34 mouse cellular contexts compared by ENCODE assay signal in the genomic region with DNA sequence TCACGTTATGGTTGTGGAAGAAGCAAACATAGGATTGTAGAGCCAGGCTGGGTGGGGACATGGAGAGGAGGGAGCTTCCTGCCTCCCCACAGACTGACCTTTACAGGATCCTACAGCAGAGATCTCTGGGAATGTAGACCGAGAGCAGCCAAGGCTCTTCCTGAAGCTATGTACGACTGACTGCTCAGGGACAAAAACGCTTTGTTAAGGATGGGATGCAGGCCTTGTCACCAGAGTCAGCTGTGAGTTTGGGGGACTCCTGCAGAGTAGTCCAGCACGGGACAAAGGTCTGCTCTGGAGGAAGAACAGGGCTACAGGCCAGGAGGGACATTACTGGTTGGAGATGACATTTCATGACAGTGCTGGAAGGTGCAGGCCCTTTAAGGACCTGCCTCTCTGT. TPM values are rescaled to one million over a fixed set of nuclear protein-coding genes. Genes with fewer than 3 reads are reported as not detected.
DNase-seq lines count a peak whose midpoint lies in the region; ATAC-seq and TF ChIP-seq lines count a peak whose summit lies in the region.
"Had no signal": no experiment of that assay in that cellular context is flagged by ENCODE, and none has a peak within 500 bp of the region (broad histone marks: within the 10 kb centered on the region; RNA-seq: fewer than 3 reads in every experiment).

No protein-coding gene starts in this region.

- no peak for TF ChIP-seq CTCF in heart, postnatal 0 days (IDR thresholded peaks at IDR 0.05; ENCODE audit: low read depth)
- no peak for TF ChIP-seq CTCF in layer of hippocampus, adult 2 months (conservative IDR thresholded peaks at IDR 0.05)

- H3K27me3 ChIP-seq in heart, postnatal 0 days (ENCODE audit: control insufficient read depth, insufficient read depth, low read length): no peaks in the 10 kb centered on the region
- H3K27me3 ChIP-seq: embryonic facial prominence, embryonic 15.5 days; midbrain, embryonic 15.5 days had no signal

- H3K4me1 ChIP-seq in heart, postnatal 0 days (ENCODE audit: control insufficient read depth, insufficient read depth): peaks cover 6% of the 10 kb centered on the region; the same call in 1 of the 2 replicates

- TF ChIP-seq EP300 in heart, postnatal 0 days (IDR thresholded peaks at IDR 0.05; ENCODE audit: low read depth): no peak

- no peaks in the 10 kb centered on the region for H3K9me3 ChIP-seq in heart, postnatal 0 days (replicated peaks; ENCODE audit: control insufficient read depth, low read length)
- H3K9me3 ChIP-seq: embryonic facial prominence, embryonic 10.5 days; embryonic facial prominence, embryonic 15.5 days; forebrain, embryonic 15.5 days; heart, embryonic 15.5 days; limb, embryonic 12.5 days; liver, embryonic 15.5 days; midbrain, embryonic 10.5 days; midbrain, embryonic 15.5 days had no signal

- no peak overlapping the region for H3K9ac ChIP-seq in heart, postnatal 0 days (replicated peaks; ENCODE audit: low read depth, low read length)
- H3K9ac ChIP-seq: embryonic facial prominence, embryonic 15.5 days; forebrain, embryonic 15.5 days; heart, embryonic 15.5 days; limb, embryonic 12.5 days; liver, embryonic 15.5 days; midbrain, embryonic 15.5 days had no signal

- H3K4me2 ChIP-seq in heart, postnatal 0 days (ENCODE audit: low read depth, low read length): no peak overlapping the region
- H3K4me2 ChIP-seq: embryonic facial prominence, embryonic 15.5 days; forebrain, embryonic 15.5 days; heart, embryonic 15.5 days; limb, embryonic 12.5 days; liver, embryonic 15.5 days; midbrain, embryonic 15.5 days had no signal

- no peak for ATAC-seq in heart, postnatal 0 days (ENCODE audit: insufficient read depth, low read depth)
- ATAC-seq in cerebellum, adult (ENCODE audit: insufficient number of reproducible peaks, low FRiP score, low TSS enrichment): no peak
- ATAC-seq: forebrain, embryonic 15.5 days; midbrain, embryonic 15.5 days had no signal

- WGBS in heart, postnatal 0 days: 42% methylated on average over 5 of the region's 5 CpGs

- no peak for DNase-seq in heart, postnatal 0 days (ENCODE audit: low spot score)
- no peak for DNase-seq in heart, postnatal 36 days
- DNase-seq in layer of hippocampus, adult 2 months (ENCODE audit: low spot score in 2 of 2): no peak
- no peak for DNase-seq in layer of hippocampus, postnatal 36 days
- DNase-seq in retina, postnatal 1 day: peak; percentile 66
- DNase-seq in retina, embryonic 14.5 days (ENCODE audit: low spot score): no peak
- DNase-seq: adrenal gland, adult 8-10 months; B cell, adult 2 months; cerebellum, adult 8-10 months; cerebellum, postnatal 25 days; gastrocnemius, postnatal 25 days; kidney, adult 8-10 months; kidney, postnatal 4 days; right cerebral cortex, postnatal 14 days; thymus, postnatal 4 days had no signal

- intact Hi-C loops in heart, postnatal 36 days (cut with DNase I): no loop called here

- H3K36me3 ChIP-seq in heart, postnatal 0 days (replicated peaks; ENCODE audit: control insufficient read depth, insufficient read depth, low read length): peaks cover 39% of the 10 kb centered on the region

- H3K4me3 ChIP-seq in heart, postnatal 0 days (ENCODE audit: low read depth, low read length): no peak overlapping the region
- H3K4me3 ChIP-seq in layer of hippocampus, adult 2 months: no peak overlapping the region
- H3K4me3 ChIP-seq: embryonic facial prominence, embryonic 10.5 days; embryonic facial prominence, embryonic 15.5 days; forebrain, embryonic 15.5 days; heart, embryonic 15.5 days; limb, embryonic 12.5 days; liver, embryonic 15.5 days; midbrain, embryonic 10.5 days; midbrain, embryonic 15.5 days had no signal

- H3K27ac ChIP-seq in heart, postnatal 0 days (ENCODE audit: low read depth): 0 out of 2 replicates have a peak overlapping the region, but pooled peaks have one; percentile 11
- peak overlapping the region; percentile 28; the same call in 1 of the 2 replicates for H3K27ac ChIP-seq in layer of hippocampus, adult 2 months
- H3K27ac ChIP-seq: embryonic facial prominence, embryonic 10.5 days; embryonic facial prominence, embryonic 15.5 days; forebrain, embryonic 15.5 days; heart, embryonic 15.5 days; kidney, postnatal 0 days; limb, embryonic 12.5 days; liver, embryonic 15.5 days; midbrain, embryonic 10.5 days; midbrain, embryonic 15.5 days had no signal

RNA-seq across cellular contexts. Expression of gene Zfp319, which starts 7.1 kb away (rescaled TPM):
- 7.0 and 7.8 TPM in 2 replicates for total RNA-seq in heart, postnatal 0 days (2014; rRNA removed; ENCODE audit: low replicate concordance)
- polyA plus RNA-seq in heart, postnatal 0 days (2015; fragmentation: Nextera tagmentation; extraction: Ambion mirVana): 3.0 and 3.6 TPM in 2 replicates
- total RNA-seq in heart, postnatal 36 days (2021): 1 to 10 TPM; 8.1 to 8.7 TPM
- total RNA-seq in layer of hippocampus, adult 2 months (2021): 10 to 100 TPM; 15.0 to 16.7 TPM
- 10 to 100 TPM; 17.1 to 17.7 TPM for total RNA-seq in layer of hippocampus, postnatal 36 days (2021)

RNA-seq across cellular contexts. Expression of gene Usb1, which starts 7.4 kb away (rescaled TPM):
- total RNA-seq in heart, postnatal 0 days (2014; rRNA removed; ENCODE audit: low replicate concordance): 37.3 and 49.0 TPM in 2 replicates
- polyA plus RNA-seq in heart, postnatal 0 days (2015; fragmentation: Nextera tagmentation; extraction: Ambion mirVana): 28.8 and 29.6 TPM in 2 replicates
- total RNA-seq in heart, postnatal 36 days (2021): 10 to 100 TPM; 13.6 to 18.9 TPM
- 10 to 100 TPM in 1 of 2 experiments, 1 to 10 TPM in 1; 9.8 to 13.1 TPM for total RNA-seq in layer of hippocampus, adult 2 months (2021)
- total RNA-seq in layer of hippocampus, postnatal 36 days (2021): 10 to 100 TPM in 1 of 2 experiments, 1 to 10 TPM in 1; 9.8 to 11.7 TPM

RNA-seq across cellular contexts. Expression of gene Tepp, which starts 14.3 kb away (rescaled TPM):
- not detected in 2 replicates for total RNA-seq in heart, postnatal 0 days (2014; rRNA removed; ENCODE audit: low replicate concordance)
- not detected in 2 replicates for polyA plus RNA-seq in heart, postnatal 0 days (2015; fragmentation: Nextera tagmentation; extraction: Ambion mirVana)
- not detected for total RNA-seq in heart, postnatal 36 days (2021)
- total RNA-seq in layer of hippocampus, adult 2 months (2021): under 1 TPM in 1 of 2 experiments, not detected in 1; 0.67 TPM
- not detected for total RNA-seq in layer of hippocampus, postnatal 36 days (2021)
- total RNA-seq: adrenal gland, postnatal 4 days; gastrocnemius, adult 18-20 months; gastrocnemius, postnatal 25 days; hematopoietic stem cell, adult 5-6 weeks; liver, adult 2 months; megakaryocyte progenitor cell, adult 5-6 weeks had no signal
- polyA plus RNA-seq: embryonic facial prominence, embryonic 10.5 days; intestine, embryonic 14.5 days; liver, adult 2 months; liver, embryonic 15.5 days; midbrain, embryonic 10.5 days; neural tube, embryonic 11.5 days; small intestine, adult 2 months; stomach, embryonic 14.5 days had no signal

RNA-seq across cellular contexts. Expression of gene Cngb1, which starts 18.3 kb away (rescaled TPM):
- total RNA-seq in heart, postnatal 0 days (2014; rRNA removed; ENCODE audit: low replicate concordance): not detected in 2 replicates
- 1.1 and 1.4 TPM in 2 replicates for polyA plus RNA-seq in heart, postnatal 0 days (2015; fragmentation: Nextera tagmentation; extraction: Ambion mirVana)
- under 1 TPM; 0.64 to 0.98 TPM for total RNA-seq in heart, postnatal 36 days (2021)
- total RNA-seq in layer of hippocampus, adult 2 months (2021): under 1 TPM; 0.84 to 0.93 TPM
- total RNA-seq in layer of hippocampus, postnatal 36 days (2021): under 1 TPM; 0.66 to 0.95 TPM
- polyA plus RNA-seq: embryonic facial prominence, embryonic 10.5 days; midbrain, embryonic 10.5 days had no signal

RNA-seq across cellular contexts. Expression of gene Mmp15, which starts 27.4 kb away (rescaled TPM):
- total RNA-seq in heart, postnatal 0 days (2014; rRNA removed; ENCODE audit: low replicate concordance): 132 and 171 TPM in 2 replicates
- polyA plus RNA-seq in heart, postnatal 0 days (2015; fragmentation: Nextera tagmentation; extraction: Ambion mirVana): 30.1 and 32.9 TPM in 2 replicates
- total RNA-seq in heart, postnatal 36 days (2021): 10 to 100 TPM; 58.7 to 67.8 TPM
- total RNA-seq in layer of hippocampus, adult 2 months (2021): 10 to 100 TPM; 13.1 to 14.9 TPM
- 10 to 100 TPM; 16.3 to 17.9 TPM for total RNA-seq in layer of hippocampus, postnatal 36 days (2021)
